Mouse (Mus musculus): Measurements from ENCODE around the gene Olfr987.

DNA sequence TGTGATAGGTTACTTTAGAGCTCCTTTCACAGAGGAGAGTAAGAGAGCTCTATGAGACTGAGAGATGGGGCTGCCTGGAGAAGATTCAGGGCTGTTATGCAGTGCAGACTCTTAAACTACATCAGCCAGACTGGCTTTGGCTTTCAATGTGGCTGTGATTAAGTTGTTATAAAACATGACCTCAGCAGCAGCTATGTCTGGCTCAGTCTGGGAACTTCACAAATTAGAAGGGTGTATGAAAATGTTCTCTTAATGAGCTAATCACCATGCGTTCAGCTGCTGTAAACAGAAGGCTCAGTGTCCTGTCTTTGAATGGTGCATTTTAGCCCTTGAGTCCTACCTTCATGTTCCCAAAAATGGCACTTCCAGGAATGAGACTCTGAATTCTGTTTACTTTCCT is 20.0 kb downstream of the Olfr987 start:
- TF ChIP-seq CTCF (IDR thresholded peaks at IDR 0.05; ENCODE audit: extremely low read depth, insufficient read depth, insufficient read length, insufficient replicate concordance), result no peak
- no peak for TF ChIP-seq POLR2A (IDR thresholded peaks at IDR 0.05; ENCODE audit: low read depth, low read length)
